Mouse (Mus musculus) heart, postnatal 4 days (tissue): ENCODE measurements at regions not wholly inside any gene's neighbourhood (a gene's known extent, or its start where the extent isn't known, plus 50 kb on each side); places are given as distances from the start of the nearest gene placed in this dataset.

Source experiments
- DNase-seq: peaks from one replicate; pipeline ENCODE4 v3.0.0; 2021

- DNase-seq = peak; percentile 25
Measured at GRCm38 (mm10) chr19:23089761-23090514, 51.1 kb upstream of the Klf9 start.
